Mouse (Mus musculus) heart, embryonic 13.5 days (tissue): ENCODE measurements around the gene Anxa1. TPM values are rescaled to one million over a fixed set of nuclear protein-coding genes. Genes with fewer than 3 reads are reported as not detected.

Experiments used
- polyA plus RNA-seq: library from polyadenylated mRNA; unstranded; fragments of >200 nt; fragmentation: Nextera tagmentation; extraction: Ambion mirVana; gene quantifications from 2 replicates; pipeline ENCODE4 v1.2.1, GENCODE M21; 2015

Gene Anxa1
- polyA plus RNA-seq, 1 experiment from 2014 or later: 22.6 TPM

Other genes with a start within 250 kb of the Anxa1 start
- gene Aldh1a1, start 101.8 kb upstream of the Anxa1 start, polyA plus RNA-seq: 2.1 and 2.7 TPM in 2 replicates